Mouse (Mus musculus) naive thymus-derived CD4-positive, alpha-beta T cell, adult 2 months (primary cell): Measurements from ENCODE around the gene Pygl.
"Not testable (repeated sequence)": the region's sequence is repeated elsewhere in the genome, so short reads cannot be mapped to it uniquely, and the experiment has no call there.

Experiments used
- DNase-seq: peaks from one replicate; pipeline ENCODE4 v3.0.0-alpha.2; 2011; ENCODE audit warnings: low read depth

Gene Pygl

GRCm38 (mm10) chr12:70227121-70227932, 4.0 kb downstream of the Pygl start:
- DNase-seq = peak; percentile 48

- no peak for DNase-seq
Measured at GRCm38 (mm10) chr12:70226655-70227054, 4.6 kb downstream of the Pygl start.

GRCm38 (mm10) chr12:70223331-70223730, 8.0 kb downstream of the Pygl start:
- no peak for DNase-seq

- DNase-seq = no peak
Measured at GRCm38 (mm10) chr12:70221425-70221824, 9.9 kb downstream of the Pygl start.

GRCm38 (mm10) chr12:70218795-70219540, 12.3 kb downstream of the Pygl start:
- DNase-seq = peak; percentile 78

- no peak for DNase-seq
Measured at GRCm38 (mm10) chr12:70216229-70216800, 15.0 kb downstream of the Pygl start.

- DNase-seq = no peak
Measured at GRCm38 (mm10) chr12:70214281-70214680, 17.0 kb downstream of the Pygl start.

GRCm38 (mm10) chr12:70213601-70214000, 17.7 kb downstream of the Pygl start:
- DNase-seq = no peak

- DNase-seq = no peak
Measured at GRCm38 (mm10) chr12:70212501-70212900, 18.8 kb downstream of the Pygl start.

GRCm38 (mm10) chr12:70208214-70208613, 23.1 kb downstream of the Pygl start:
- no peak for DNase-seq

GRCm38 (mm10) chr12:70204433-70204832, 26.9 kb downstream of the Pygl start:
- no peak for DNase-seq

- peak; percentile 37 for DNase-seq
Measured at GRCm38 (mm10) chr12:70201926-70202529, 29.3 kb downstream of the Pygl start.

- DNase-seq = no peak
Measured at GRCm38 (mm10) chr12:70196341-70196740, 34.9 kb downstream of the Pygl start.

- DNase-seq = no peak
Measured at GRCm38 (mm10) chr12:70195426-70195825, 35.9 kb downstream of the Pygl start.

GRCm38 (mm10) chr12:70192267-70192727, 39.0 kb downstream of the Pygl start:
- no peak for DNase-seq

- DNase-seq = no peak
Measured at GRCm38 (mm10) chr12:70184173-70184783, 47.0 kb downstream of the Pygl start.

GRCm38 (mm10) chr12:70183507-70183906, 47.8 kb downstream of the Pygl start:
- DNase-seq = not testable (repeated sequence)

- DNase-seq = no peak
Measured at GRCm38 (mm10) chr12:70169969-70170368, 61.3 kb downstream of the Pygl start.

- no peak for DNase-seq
Measured at GRCm38 (mm10) chr12:70167950-70168349, 63.3 kb downstream of the Pygl start.

- DNase-seq = no peak
Measured at GRCm38 (mm10) chr12:70164741-70165140, 66.5 kb downstream of the Pygl start.

- no peak for DNase-seq
Measured at GRCm38 (mm10) chr12:70161057-70161456, 70.2 kb downstream of the Pygl start.
